Mouse (Mus musculus): ENCODE data around the gene Fads3. TPM values are rescaled to one million over a fixed set of nuclear protein-coding genes. Genes with fewer than 3 reads are reported as not detected.

Gene Fads3
- total and polyA plus RNA-seq, 3 experiments: 2.3 to 11.2 TPM; not detected in 1

DNA sequence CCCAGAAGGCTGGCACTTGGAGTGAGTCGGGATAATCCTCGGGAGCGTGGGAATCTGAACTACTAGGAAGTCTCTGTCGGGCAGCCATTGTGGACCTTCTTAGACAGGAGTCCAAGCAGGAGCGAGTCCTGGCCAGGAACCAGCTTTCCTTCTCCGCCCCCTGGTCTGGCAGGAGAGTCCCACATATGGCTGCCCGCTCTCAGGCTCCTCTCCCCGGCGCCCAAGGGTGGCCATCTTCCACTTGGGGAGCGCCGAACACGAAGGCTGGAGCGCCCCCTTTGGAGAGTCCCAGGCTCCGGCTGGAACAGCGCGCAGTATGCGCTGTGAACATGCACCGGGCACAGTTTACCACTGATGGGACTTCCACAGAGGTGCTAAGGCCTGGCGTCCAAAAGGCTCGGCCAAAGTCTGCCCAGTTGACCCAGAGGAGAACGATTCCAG, 59.3 kb downstream of the Fads3 start:
- Histone ChIP-seq H3K27ac (ENCODE audit: control insufficient read depth, low read depth, low read length) (peak overlapping the region; percentile 49), H3K9me3 (replicated peaks; ENCODE audit: insufficient read depth, low read length) (no peaks in the 10 kb centered on the region), H3K4me3 (ENCODE audit: control insufficient read depth in 1 of 2, insufficient read depth in 1 of 2, low read depth in 2 of 2, low read length in 2 of 2) (peak overlapping the region; percentile 65 to 92), H3K27me3 (ENCODE audit: control insufficient read depth in 1 of 2, insufficient read depth in 2 of 2, low read length in 2 of 2) (no peaks in the 10 kb centered on the region), H3K9ac (ENCODE audit: control insufficient read depth, low read depth, low read length, poor library complexity, severe bottlenecking) (peak overlapping the region; percentile 84), H3K4me1 (ENCODE audit: control insufficient read depth in 1 of 2, insufficient read depth in 2 of 2, low read length in 2 of 2) (peaks cover 2 to 35% of the 10 kb centered on the region in 2 experiments; a peak in 3 of 4 replicates), H3K79me2 (ENCODE audit: control insufficient read depth, insufficient read depth, low read length, poor library complexity) (peaks cover 13% of the 10 kb centered on the region), H3K36me3 (ENCODE audit: control insufficient read depth in 1 of 2, insufficient read depth in 2 of 2, low read length in 2 of 2) (peaks cover 0 to 26% of the 10 kb centered on the region in 2 experiments; a peak in 3 of 4 replicates)
- peak; percentile 89 for DNase-seq (ENCODE audit: low read depth, low spot score)
- no peak for TF ChIP-seq SMC3 (IDR thresholded peaks at IDR 0.05; ENCODE audit: low read depth, low read length)
- no peak for TF ChIP-seq CHD2 (IDR thresholded peaks at IDR 0.05; ENCODE audit: low read length)
- peak; percentile 93 for TF ChIP-seq UBTF (IDR thresholded peaks at IDR 0.05; ENCODE audit: borderline replicate concordance, insufficient read depth, low read depth, low read length)
- TF ChIP-seq CTCF (IDR thresholded peaks at IDR 0.05 in 2 of 3, conservative IDR thresholded peaks at IDR 0.05 in 1 of 3; ENCODE audit: control insufficient read depth in 1 of 3, insufficient read depth in 1 of 3, low read depth in 2 of 3, low read length in 3 of 3, poor library complexity in 1 of 3, severe bottlenecking in 1 of 3): peak in 2 of 3 experiments; percentile 76 to 84; a peak in 5 of 6 replicates
- TF ChIP-seq HCFC1 (IDR thresholded peaks at IDR 0.05; ENCODE audit: low read depth, low read length): peak; percentile 57; the same call in 1 of the 2 replicates
- 0 out of 2 replicates have a peak, but pooled peaks have one; percentile 18 for TF ChIP-seq CHD1 (IDR thresholded peaks at IDR 0.05; ENCODE audit: low read depth, low read length)
- TF ChIP-seq NRF1 (IDR thresholded peaks at IDR 0.05; ENCODE audit: insufficient read depth, low read depth, low read length, poor library complexity, severe bottlenecking): peak; percentile 34; the same call in 1 of the 2 replicates
- peak; percentile 29; the same call in 1 of the 2 replicates for TF ChIP-seq SIN3A (IDR thresholded peaks at IDR 0.05; ENCODE audit: low read length)
- TF ChIP-seq MXI1 (IDR thresholded peaks at IDR 0.05; ENCODE audit: low read depth, low read length): peak; percentile 54
- peak; percentile 24 for TF ChIP-seq RAD21 (IDR thresholded peaks at IDR 0.05; ENCODE audit: low read depth, low read length)
- TF ChIP-seq ZKSCAN1 (IDR thresholded peaks at IDR 0.05; ENCODE audit: low read depth, low read length): no peak
- TF ChIP-seq TCF12 (IDR thresholded peaks at IDR 0.05; ENCODE audit: low read depth, low read length): peak; percentile 40; the same call in 1 of the 2 replicates
- peak; percentile 15; the same call in 1 of the 2 replicates for TF ChIP-seq MAX (IDR thresholded peaks at IDR 0.05; ENCODE audit: low read length)
- no peak for TF ChIP-seq E2F4 (IDR thresholded peaks at IDR 0.05; ENCODE audit: borderline replicate concordance, low read depth, low read length)

DNA sequence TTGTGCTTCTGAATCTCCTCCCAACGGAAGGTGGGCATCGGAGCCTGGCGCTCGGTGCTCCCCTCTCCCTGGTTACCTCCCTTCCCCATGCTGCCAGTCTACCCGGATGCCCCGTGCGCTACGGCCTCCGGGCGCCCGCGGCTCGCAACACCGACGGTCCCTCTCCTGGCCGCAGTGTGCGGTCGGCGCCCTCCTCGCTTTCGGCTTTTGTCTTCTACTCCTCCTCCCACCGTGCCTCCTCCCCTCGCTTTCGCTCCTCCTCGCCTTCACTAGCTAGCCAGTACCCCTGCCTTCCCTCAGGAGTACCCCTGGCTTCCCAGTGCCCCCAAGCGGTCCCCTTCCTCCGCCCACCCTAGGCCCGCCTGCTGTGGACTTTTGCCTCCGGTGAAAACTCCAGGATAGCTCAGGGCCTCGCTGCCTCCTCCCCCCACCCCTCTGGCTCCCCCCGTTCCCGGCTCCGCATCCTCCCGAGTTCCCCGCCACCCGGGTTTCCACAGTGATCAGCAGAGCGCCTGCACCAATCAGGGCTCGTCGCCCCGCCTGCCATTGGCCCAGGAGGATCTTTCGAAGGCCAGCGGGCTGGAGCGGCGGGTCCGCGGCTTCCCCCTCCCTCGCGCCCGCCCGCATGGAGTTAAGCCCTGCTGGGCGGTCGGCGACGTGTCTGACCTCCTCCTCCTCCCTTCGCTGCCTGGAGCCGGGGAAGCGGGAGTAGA, 60.1 kb downstream of the Fads3 start, which contains the start of gene Fads2:
Gene Fads2, minus strand, starts transcription at position 406 of the 713 bp plus-strand sequence.
- Histone ChIP-seq H3K4me3 (ENCODE audit: control insufficient read depth in 1 of 2, insufficient read depth in 1 of 2, low read depth in 2 of 2, low read length in 2 of 2) (peak within 1 kb of the TSS; percentile 65 to 92), H3K27me3 (ENCODE audit: control insufficient read depth in 1 of 2, insufficient read depth in 2 of 2, low read length in 2 of 2) (no peaks in the 10 kb centered on the region), H3K27ac (ENCODE audit: control insufficient read depth, low read depth, low read length) (peak within 1 kb of the TSS; percentile 50), H3K79me2 (ENCODE audit: control insufficient read depth, insufficient read depth, low read length, poor library complexity) (peaks cover 13% of the 10 kb centered on the region), H3K9me3 (replicated peaks; ENCODE audit: insufficient read depth, low read length) (no peaks in the 10 kb centered on the region), H3K9ac (ENCODE audit: control insufficient read depth, low read depth, low read length, poor library complexity, severe bottlenecking) (peak within 1 kb of the TSS; percentile 84), H3K4me1 (ENCODE audit: control insufficient read depth in 1 of 2, insufficient read depth in 2 of 2, low read length in 2 of 2) (peaks cover 2 to 38% of the 10 kb centered on the region in 2 experiments; a peak in 3 of 4 replicates), H3K36me3 (ENCODE audit: control insufficient read depth in 1 of 2, insufficient read depth in 2 of 2, low read length in 2 of 2) (peaks cover 0 to 30% of the 10 kb centered on the region in 2 experiments; a peak in 3 of 4 replicates)
- DNase-seq (ENCODE audit: low read depth, low spot score): peak; percentile 94
- TF ChIP-seq SMC3 (IDR thresholded peaks at IDR 0.05; ENCODE audit: low read depth, low read length) (no peak), POLR2AphosphoS2 (IDR thresholded peaks at IDR 0.05; ENCODE audit: low read length) (no peak), MAX (IDR thresholded peaks at IDR 0.05; ENCODE audit: low read length) (peak; percentile 75), UBTF (IDR thresholded peaks at IDR 0.05; ENCODE audit: borderline replicate concordance, insufficient read depth, low read depth, low read length) (peak; percentile 61; the same call in 1 of the 2 replicates), CTCF (IDR thresholded peaks at IDR 0.05 in 2 of 3, conservative IDR thresholded peaks at IDR 0.05 in 1 of 3; ENCODE audit: control insufficient read depth in 1 of 3, insufficient read depth in 1 of 3, low read depth in 2 of 3, low read length in 3 of 3, poor library complexity in 1 of 3, severe bottlenecking in 1 of 3) (no peak), MAFK (IDR thresholded peaks at IDR 0.05; ENCODE audit: borderline replicate concordance, low read depth, low read length) (no peak), ZMIZ1 (IDR thresholded peaks at IDR 0.05; ENCODE audit: low read depth, low read length) (peak; percentile 61; the same call in 1 of the 2 replicates), TCF12 (IDR thresholded peaks at IDR 0.05; ENCODE audit: low read depth, low read length) (peak; percentile 56), SIN3A (IDR thresholded peaks at IDR 0.05; ENCODE audit: low read length) (peak; percentile 47), TBP (IDR thresholded peaks at IDR 0.05; ENCODE audit: low read depth, low read length) (peak; percentile 77; the same call in 1 of the 2 replicates), CHD1 (IDR thresholded peaks at IDR 0.05; ENCODE audit: low read depth, low read length) (no peak), BHLHE40 (IDR thresholded peaks at IDR 0.05; ENCODE audit: borderline replicate concordance, low read depth, low read length) (no peak), USF2 (IDR thresholded peaks at IDR 0.05; ENCODE audit: borderline replicate concordance in 1 of 2, insufficient read depth in 1 of 2, low read depth in 1 of 2, low read length in 2 of 2) (no peak), POLR2A (IDR thresholded peaks at IDR 0.05; ENCODE audit: control insufficient read depth in 1 of 2, insufficient read depth in 1 of 2, low read depth in 1 of 2, low read length in 2 of 2, poor library complexity in 1 of 2) (peak; percentile 62 to 76), MYC (IDR thresholded peaks at IDR 0.05; ENCODE audit: low read depth, low read length) (no peak), ZNF384 (IDR thresholded peaks at IDR 0.05; ENCODE audit: low read depth, low read length) (no peak), CHD2 (IDR thresholded peaks at IDR 0.05; ENCODE audit: low read length) (no peak), NELFE (IDR thresholded peaks at IDR 0.05; ENCODE audit: low read depth, low read length) (peak; percentile 64), MEF2A (IDR thresholded peaks at IDR 0.05; ENCODE audit: extremely low read depth, insufficient replicate concordance, low read depth, low read length, poor library complexity, severe bottlenecking) (no peak), EP300 (IDR thresholded peaks at IDR 0.05; ENCODE audit: low read depth in 1 of 2, low read length in 2 of 2) (peak in 1 of 2 experiments; percentile 31; a peak in 1 of 4 replicates)

Measured in MEL (cell line).